Mouse (Mus musculus): Measurements from ENCODE around the gene Polr2h.

DNA sequence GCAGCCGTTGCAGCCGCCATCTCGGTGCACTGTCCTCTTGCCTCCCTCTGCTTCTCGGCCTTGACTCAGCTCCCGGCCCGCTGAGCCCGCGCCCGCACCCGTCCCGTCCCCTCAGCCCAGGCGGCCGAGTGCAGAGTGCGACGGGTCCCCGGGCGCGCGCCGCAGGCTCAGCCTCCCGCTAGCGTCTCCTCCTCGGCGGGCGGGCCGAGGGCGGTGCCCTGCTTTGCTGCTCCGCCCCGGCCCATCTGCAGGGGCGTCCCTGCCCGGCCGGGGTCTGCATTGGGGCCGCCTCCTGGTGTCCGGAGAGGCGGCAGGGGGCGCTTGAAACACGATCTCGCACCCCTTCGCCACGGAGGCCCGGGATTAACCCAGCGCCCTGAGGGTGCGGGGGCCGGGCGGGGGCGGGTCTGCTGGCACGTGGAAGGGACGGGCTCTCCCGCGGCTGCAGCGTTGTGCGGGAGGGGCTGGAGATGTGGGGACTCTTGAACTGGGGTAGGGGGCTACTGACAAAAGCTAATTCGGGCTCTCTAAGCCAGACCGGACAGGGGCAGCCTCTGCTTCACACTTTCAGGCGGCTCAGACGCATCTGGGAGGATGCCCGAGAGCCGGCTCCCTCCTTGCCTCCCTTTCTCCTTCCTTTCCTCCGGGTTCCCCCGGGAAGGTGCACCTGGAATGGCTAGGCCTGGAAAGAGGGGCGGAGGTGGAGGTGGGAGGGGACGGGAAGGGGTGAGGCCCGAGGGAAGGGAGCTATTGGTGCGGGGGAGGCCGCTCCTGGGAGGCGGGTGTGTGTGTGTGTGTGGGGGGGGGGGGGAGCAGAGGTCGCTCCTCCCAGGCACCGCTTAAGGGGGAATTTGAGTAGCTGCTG lies 1.3 kb upstream of the Polr2h start:
- no peak for TF ChIP-seq CTCF (IDR thresholded peaks at IDR 0.05; ENCODE audit: control insufficient read depth, insufficient read depth, insufficient replicate concordance, low read depth, low read length)
- peak; percentile 56 for TF ChIP-seq POLR2A (IDR thresholded peaks at IDR 0.05; ENCODE audit: control insufficient read depth, low read depth, low read length)

Measured in testis, adult 2 months (tissue).